Mouse (Mus musculus): ENCODE data around the gene Sema4f. TPM values are rescaled to one million over a fixed set of nuclear protein-coding genes. Genes with fewer than 3 reads are reported as not detected.

Gene Sema4f
- total RNA-seq, 2 experiments from 2014 or later, result 0.05 TPM; not detected in 1

DNA sequence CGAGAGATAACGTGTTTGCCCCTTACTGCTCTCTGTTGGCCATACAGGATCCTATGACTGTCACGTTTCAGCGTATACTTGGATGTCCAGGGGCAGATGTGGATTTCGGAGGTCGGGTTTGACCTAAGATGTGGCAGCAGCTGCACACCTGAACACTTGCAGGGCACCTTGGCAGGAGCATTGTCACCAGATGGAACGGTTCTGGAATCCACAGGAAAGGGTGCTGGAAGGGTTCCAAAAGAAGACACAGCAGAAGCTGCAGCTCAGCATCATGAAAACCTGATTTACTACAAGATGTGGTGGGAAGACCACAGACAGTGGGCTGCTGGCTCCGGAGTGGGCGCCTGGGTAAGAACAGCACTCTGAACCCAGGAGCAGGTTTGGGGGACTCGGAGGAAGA is 13.5 kb downstream of the Sema4f start:
- H3K27ac ChIP-seq, result no peak overlapping the region
- DNase-seq, result no peak
- intact Hi-C loops (cut with DNase I), result no loop called here
- TF ChIP-seq CTCF (IDR thresholded peaks at IDR 0.05), result no peak
- no peak overlapping the region for H3K4me3 ChIP-seq

DNA sequence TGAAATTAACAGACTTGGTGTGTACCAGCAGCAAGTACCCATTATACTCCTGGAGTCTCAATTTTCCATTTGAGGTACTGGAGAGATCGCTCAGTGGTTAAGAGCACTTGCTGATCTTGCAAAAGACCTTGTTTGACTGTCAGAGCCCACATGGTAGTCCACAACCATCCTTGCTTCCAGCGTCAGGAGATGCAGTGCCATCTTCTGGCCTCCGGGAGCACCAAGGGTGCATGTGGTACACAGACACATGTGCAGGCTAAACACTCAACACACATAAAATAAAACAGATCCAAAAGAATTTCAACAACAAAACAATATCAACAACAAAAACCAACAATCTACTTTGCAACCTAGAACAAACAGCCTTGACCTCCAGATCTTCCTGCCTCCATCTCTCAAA is 14.6 kb downstream of the Sema4f start:
- intact Hi-C loops (cut with DNase I), result no loop called here
- DNase-seq, result no peak
- no peak overlapping the region for H3K4me3 ChIP-seq
- peak; percentile 18; the same call in 1 of the 2 replicates for TF ChIP-seq CTCF (IDR thresholded peaks at IDR 0.05)
- no peak overlapping the region for H3K27ac ChIP-seq

DNA sequence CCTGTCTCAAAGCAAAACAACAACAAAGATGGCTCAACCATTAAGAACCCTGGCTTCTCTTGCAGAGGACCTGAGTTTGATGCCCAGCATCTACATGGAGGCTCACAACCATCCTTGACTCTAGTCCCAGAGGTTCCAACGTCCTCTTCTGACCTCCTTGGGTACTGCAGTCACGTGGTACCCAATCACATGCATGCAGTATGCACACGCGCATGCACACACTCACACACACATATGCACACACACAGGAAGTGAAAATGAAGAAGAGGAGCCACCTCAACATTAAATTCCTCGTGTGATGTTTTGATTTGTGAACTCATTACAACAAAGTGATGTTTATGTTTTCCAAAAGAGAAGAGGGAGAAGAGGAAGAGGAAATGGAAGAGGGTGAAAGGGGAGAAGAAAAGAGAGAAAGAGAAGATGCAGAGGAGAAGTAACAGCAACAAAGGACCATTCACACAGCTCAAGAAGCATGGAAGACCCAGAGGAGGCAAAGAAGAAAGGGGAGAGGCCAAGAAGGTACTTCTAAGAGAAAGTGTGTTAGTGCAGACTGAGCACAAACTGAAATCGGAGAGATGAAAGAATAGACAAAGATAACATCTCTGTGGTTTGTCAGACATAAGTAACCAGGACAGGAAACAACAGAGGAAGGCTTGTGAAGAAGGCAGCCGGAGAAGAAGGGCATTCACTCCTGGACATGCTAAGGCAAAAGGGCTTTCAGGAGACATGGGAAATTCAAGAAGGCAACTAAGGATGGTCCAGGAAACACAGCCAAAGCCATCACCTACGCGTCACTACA is 17.9 kb downstream of the Sema4f start:
- intact Hi-C loops (cut with DNase I), result no loop called here
- no peak overlapping the region for H3K4me3 ChIP-seq
- no peak overlapping the region for H3K27ac ChIP-seq
- no peak for DNase-seq
- no peak for TF ChIP-seq CTCF (IDR thresholded peaks at IDR 0.05)

DNA sequence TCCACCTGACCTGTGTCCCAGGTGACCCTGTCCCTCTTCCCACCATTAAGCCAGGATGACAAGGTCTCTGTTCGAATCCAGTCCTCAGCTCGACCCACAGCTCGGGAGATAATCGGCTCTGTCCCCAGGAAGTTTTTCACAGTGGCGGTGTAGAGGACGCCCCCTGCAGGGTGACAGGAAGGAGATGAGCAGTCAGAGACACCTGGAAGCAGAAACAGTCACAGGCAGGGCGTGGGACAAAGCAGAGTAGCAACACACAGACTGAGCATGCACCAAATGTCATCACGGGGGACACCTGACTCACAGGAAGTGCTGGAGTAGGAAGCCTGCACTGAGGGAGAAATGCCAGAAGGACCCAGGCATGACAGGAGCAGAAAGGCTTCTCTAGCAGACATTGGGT is 20.0 kb downstream of the Sema4f start:
- Histone ChIP-seq H3K27ac (no peak overlapping the region), H3K4me3 (no peak overlapping the region)
- no peak for DNase-seq
- intact Hi-C loops (cut with DNase I), result loop anchor here (2.0 kb wide), 1 partner anchor 51 kb away; no protein-coding TSS in a partner anchor
- no peak for TF ChIP-seq CTCF (IDR thresholded peaks at IDR 0.05)

DNA sequence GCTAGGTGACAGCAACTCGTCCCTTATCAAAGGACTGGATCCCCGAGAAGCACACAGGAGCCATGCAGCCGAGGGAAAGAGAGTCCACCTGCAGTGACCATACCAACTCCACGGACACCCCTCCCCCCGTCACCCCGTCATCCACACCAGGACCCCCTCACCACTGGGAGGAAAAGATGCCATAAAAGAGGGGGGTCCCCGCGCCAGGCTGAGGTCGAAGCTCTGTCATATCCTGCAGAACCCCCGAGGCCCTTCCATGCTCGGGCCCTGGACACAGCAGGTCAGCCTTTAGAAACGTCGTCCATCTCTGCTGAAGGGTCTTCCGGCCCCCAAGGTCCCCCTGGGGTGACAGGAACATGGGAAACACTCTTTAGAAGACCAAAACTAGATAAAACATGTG is 21.2 kb downstream of the Sema4f start:
- DNase-seq, result no peak
- intact Hi-C loops (cut with DNase I), result loop anchor here (2.0 kb wide), 1 partner anchor 52 kb away; no protein-coding TSS in a partner anchor
- no peak overlapping the region for H3K4me3 ChIP-seq
- no peak for TF ChIP-seq CTCF (IDR thresholded peaks at IDR 0.05)
- H3K27ac ChIP-seq, result no peak overlapping the region

DNA sequence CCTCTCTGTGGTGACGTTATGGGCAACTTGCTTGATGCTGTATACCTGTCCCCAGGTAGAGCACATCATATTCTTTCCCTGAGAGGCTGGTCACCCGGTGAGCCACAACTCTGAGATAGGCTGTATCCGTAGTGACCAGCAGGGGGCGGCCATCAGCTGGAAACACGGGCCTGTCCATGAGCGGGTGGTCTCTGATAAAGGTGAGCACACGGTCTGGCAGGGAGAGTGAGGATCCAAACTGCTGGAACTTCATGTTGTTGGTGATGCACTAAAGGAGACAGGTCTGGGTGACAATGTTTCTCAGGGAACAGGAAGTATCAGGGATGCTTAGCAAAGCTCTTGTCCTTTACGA is 21.8 kb downstream of the Sema4f start:
- peak; percentile 58 for DNase-seq
- intact Hi-C loops (cut with DNase I), result loop anchor here (2.0 kb wide), 1 partner anchor 53 kb away; no protein-coding TSS in a partner anchor
- H3K4me3 ChIP-seq, result no peak overlapping the region
- TF ChIP-seq CTCF (IDR thresholded peaks at IDR 0.05), result peak; percentile 77
- no peak overlapping the region for H3K27ac ChIP-seq

DNA sequence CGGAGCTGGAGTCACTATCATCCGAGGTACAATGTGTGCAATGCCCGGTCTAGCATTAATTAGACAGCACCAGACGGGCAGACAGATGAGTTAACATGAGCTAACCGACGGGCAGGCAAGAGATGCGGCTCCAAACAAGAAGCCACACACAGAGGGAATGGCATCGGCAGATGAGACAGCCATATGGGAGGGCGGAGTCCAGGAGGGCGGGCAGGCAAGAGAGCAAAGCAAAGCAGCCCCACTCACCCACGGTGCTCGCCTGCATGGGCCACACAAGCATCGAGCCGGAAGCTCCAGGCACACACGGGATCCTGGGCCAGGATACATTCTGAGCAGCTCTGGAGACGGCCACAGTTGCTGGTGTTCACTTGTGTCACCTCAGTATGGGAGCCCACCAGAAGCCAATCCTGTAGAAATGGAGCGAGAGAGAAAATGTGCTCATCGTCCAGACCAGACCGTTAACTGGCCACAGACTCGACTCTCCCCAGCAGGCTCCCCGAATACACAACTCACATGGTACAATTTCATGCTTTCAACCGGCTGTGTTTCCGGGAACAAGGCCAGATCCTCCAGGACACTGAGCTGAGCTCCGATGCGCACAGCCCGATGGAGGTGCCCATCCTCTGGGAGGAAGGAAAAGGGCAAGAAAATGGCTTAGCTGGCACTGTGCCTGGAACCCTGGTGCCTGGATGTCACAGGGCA is 22.3 kb downstream of the Sema4f start:
- H3K27ac ChIP-seq, result no peak overlapping the region
- peak; percentile 25 for DNase-seq
- no peak for TF ChIP-seq CTCF (IDR thresholded peaks at IDR 0.05)
- peak overlapping the region; percentile 32; the same call in 1 of the 2 replicates for H3K4me3 ChIP-seq
- intact Hi-C loops (cut with DNase I), result no loop called here

DNA sequence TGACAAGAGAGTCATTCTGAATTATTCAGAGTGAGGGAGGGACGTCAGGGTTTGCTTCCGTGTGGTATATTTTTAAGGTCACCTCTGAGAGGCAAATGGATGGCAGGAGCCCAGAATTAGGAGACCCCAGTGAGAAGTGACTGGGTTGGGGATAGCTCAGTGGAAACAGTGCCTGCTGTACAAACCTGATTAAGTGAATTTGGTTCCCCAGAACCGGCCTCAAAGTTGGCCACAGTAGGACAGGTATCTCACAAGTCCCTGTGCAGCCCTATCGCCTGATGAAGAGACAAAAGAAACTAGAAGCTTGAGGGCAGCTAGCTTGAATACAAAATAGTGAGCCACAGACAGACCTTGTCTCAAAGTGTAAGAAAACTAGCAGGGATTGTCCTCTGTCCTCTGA is 23.1 kb downstream of the Sema4f start:
- H3K27ac ChIP-seq, result no peak overlapping the region
- no peak for TF ChIP-seq CTCF (IDR thresholded peaks at IDR 0.05)
- no peak for DNase-seq
- intact Hi-C loops (cut with DNase I), result no loop called here
- H3K4me3 ChIP-seq, result no peak overlapping the region

DNA sequence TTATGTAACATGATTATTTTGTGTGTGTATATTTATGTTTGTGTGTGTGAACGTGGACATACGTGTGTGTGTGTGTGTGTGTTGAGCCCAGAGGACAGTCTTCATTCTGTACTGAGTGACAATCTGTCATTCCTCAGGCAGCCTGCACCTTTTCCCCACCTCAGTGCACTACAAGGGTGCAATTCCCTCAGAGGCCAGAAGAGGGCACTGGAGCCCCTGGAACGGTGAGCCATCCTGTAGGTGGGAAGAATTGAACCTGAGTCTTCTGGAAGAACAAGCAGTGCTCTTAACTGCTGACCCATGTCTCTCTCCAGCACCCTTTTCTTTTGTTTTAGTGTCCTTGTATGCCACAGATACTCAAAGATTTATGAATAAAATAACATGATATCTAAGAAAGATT is 23.7 kb downstream of the Sema4f start:
- H3K4me3 ChIP-seq, result no peak overlapping the region
- DNase-seq, result peak; percentile 50
- H3K27ac ChIP-seq, result no peak overlapping the region
- intact Hi-C loops (cut with DNase I), result no loop called here
- TF ChIP-seq CTCF (IDR thresholded peaks at IDR 0.05), result peak; percentile 75

DNA sequence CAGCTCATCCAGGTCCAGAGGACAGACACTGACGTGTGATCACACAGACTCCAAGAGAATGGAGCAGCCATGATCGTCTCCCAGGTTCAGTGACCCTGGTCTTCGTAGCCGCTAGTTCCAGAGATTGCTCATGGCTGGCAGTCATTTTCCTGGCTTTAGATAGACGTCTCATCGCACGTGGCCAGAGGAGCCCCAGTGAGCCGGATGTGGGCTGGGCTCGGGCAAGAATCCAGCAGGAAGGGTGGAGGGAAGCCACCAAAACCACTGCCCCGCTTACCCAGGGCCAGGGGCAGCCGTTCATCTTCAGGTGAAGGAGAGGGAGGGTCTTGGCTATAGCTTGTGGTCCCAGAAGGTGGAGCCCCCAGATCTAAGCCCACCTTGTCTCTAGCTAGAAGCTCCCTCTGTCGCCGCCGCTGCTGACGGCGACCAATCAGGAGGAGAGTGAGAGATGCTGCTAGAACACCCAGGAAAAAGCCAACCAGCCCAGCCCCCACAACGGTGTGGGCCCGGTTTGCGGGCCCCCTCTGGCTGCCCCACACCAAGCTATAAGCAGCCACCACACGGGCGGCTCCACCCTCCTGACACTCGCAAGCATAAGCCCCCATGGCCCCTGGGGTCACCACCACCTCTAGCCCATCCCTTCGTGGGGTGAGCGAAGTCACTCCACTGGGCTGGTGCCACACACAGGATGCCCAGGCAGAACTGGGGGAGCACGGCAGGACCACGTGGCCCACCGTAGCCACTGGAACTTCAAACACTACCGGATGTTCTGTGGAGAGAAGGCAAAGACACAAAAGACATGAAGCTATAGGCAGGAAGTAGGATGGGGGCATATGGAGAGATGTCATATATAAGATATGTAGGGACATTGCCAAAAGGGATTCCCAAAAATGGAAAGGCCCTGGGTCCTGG is 26.0 kb downstream of the Sema4f start:
- no peak for TF ChIP-seq CTCF (IDR thresholded peaks at IDR 0.05)
- intact Hi-C loops (cut with DNase I), result no loop called here
- DNase-seq, result peak; percentile 28
- no peak overlapping the region for H3K27ac ChIP-seq
- H3K4me3 ChIP-seq, result no peak overlapping the region

DNA sequence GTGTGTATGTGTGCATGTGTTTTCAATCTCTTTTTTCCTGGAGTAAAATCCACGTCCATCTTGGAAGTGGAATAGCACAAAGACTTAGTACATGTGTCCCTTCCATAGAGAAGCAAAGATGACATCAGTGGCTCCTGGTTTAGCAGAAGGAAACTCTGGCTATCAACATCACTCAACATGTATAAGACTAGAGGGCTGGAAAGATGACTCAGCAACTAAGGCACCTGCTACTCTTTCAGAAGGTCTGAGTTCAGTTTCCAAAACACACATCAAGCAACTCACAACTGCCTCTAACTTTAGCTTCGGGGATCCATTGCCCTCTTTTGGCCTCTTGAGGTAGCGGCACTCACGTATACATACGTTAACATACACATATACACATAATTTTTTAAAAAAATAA is 28.3 kb downstream of the Sema4f start:
- intact Hi-C loops (cut with DNase I), result no loop called here
- H3K4me3 ChIP-seq, result no peak overlapping the region

DNA sequence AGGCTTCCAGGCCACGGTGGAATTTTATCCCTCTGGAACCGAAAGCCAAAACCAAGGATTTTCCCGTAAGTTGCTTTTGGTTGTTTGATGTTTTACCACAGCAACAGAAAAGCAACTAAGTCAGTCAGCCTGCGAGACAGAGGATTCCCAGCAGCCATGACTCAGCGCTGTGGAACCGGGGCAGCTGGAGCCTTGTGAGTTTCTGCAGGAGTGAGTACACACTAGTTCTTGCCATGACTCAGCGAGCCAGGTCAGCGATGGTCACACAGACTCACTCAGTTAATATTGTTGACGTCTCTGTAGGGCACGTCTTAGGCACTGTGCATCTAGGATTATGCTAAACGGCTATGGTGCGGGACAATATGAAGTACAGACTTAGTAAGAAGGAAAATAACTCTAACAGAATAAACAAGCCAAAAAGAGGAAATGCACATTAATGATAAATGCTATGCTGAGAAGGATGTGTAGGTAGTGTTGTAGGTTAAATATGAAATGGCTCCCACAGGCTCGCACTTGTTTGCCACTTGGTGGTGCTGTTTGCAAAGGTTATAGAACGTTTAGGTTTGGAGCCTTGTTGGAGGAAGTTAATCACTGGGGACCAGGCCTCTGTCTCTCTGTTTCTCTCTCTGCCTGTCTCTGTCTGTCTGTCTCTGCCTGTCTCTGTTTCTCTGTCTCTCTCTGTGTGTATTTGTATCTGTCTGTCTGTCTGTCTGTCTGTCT is 30.3 kb downstream of the Sema4f start:
- peak; percentile 62 for TF ChIP-seq CTCF (IDR thresholded peaks at IDR 0.05)
- peak overlapping the region; percentile 9; the same call in 1 of the 2 replicates for H3K4me3 ChIP-seq
- peak overlapping the region; percentile 4; the same call in 1 of the 2 replicates for H3K27ac ChIP-seq
- intact Hi-C loops (cut with DNase I), result no loop called here
- DNase-seq, result peak; percentile 66

More for the DNA sequence above, 28.3 kb downstream of the Sema4f start:
- DNase-seq, result no peak
- no peak for TF ChIP-seq CTCF (IDR thresholded peaks at IDR 0.05)
- no peak overlapping the region for H3K27ac ChIP-seq
